Mouse (Mus musculus): ENCODE results near the gene Gclm. TPM values are rescaled to one million over a fixed set of nuclear protein-coding genes. Genes with fewer than 3 reads are reported as not detected.

Gclm gene
- polyA plus RNA-seq (2012; ENCODE audit: low replicate concordance): 109 and 111 TPM in 2 replicates

DNA sequence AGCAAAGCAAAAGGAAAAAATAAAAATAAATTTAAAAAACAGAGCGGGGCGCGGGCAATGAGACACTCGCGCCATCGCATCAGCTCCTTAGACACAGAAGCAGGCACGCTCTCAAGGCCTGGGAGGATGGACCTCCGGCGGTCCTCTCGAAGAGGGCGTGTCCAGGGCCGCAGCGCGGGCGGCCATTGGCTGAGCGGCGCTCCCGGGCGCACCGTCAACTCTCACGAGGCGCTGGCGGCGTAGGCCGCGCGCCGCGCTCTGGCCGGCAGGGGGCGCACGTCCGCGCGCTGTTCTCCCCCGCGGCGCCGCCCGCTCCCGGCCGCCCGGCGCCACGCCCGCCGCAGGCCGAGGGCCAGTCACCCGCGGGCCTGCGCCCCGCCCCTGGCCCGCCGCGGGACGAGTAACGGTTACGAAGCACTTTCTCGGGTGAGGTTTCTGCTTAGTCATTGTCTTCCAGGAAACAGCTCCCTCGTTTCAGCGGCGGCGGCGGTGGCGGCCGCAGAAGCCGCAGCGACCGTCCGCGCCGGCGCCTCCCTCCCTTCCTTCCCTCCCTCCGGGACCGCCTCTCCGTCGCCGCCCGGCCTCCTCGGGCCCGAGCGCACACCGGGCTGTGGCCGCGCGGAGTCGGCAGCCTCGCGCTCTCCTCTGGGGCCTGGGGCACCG is at the start of gene Gclm:
Gene Gclm (plus strand): TSS at position 343 of the 663 bp plus-strand sequence.

DNA sequence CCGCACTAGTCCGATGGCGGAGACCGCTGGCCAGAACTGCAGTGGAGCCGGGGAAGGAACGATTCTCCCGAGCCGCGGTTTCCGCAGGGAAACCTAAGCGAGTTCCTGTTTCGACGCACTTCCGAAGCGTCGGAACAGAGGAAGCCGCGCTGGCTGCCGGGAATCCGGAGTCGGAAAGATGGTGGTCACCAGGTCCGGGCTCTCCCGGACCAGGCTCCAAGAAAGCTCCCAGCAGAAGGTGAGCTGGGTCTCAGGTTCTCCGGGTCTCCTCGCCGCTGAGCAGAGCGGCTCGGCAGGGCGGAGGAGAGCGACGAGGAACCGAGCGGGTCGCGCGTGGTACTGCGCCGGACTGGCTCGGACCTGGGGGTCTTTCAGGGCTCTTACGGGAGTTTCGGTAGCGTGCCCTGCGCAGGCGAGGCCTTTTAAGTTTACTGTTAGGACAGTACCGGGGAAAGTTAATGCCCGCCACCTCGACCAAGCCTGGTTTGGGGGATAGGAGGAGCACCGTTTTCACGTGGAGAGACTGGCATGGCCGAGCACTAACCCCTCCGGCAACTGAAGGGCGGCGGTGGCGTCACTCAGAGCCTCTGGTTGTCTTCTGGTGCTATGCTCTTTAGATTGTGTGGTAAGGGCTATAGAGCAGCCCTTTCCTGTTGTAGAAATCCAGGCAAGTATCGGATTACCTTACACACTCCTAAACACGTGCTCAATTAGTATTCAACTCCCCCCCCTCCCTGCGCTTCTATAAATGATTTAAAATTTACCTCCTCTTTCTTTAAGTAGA is 29.1 kb downstream of the Gclm start, which contains the start of gene Dnttip2:
Gene Dnttip2 (plus strand): TSS at position 148 of the 784 bp plus-strand sequence.

DNA sequence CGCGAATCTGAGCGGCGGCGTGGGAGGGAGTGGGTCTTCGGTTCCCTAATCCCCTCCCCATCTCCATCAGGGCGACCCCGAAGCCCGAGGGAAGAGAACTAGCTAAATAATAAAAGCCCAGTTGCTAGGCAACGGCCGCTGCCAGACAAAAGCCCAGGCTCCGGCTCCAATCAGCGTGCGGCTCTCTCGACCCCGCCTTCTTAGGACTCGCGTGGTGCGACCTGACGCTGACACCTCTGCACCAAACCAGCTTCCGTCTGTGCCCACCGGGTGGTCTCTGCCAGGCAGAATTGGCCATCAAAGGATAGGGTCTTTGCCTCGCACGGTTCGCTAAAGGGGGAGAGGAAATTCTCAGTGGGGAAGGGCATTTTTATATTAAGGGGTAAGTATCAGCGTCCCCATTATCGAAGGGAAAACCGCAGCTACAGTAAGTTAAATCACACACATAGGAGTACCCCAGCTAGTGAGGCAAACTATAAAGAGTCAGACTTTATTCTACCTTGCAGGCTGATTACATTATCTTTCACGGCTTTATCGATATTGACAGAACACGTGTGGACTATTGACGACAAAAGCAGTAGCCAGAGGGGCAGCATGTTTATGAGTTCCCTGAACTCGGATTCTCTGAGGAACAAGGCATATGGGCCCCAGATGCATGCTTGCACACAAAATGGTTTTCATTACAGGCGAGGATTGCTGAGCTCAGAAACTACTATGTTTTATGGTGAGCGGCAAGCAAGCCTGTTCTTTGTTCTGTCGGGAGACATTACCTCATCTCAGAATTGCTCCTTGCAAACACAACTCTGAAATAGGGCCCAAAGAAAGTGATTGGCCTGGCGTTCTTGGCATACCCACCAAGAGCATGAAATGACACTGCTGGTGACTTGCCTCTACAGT is 48.8 kb downstream of the Gclm start, which contains the start of gene Bcar3:
Gene Bcar3 (plus strand): TSS at position 183 of the 897 bp plus-strand sequence.

Other genes with a start within 250 kb of the Gclm start
- 0.03 and 0.11 TPM in 2 replicates for gene Abca4, start 201.1 kb upstream of the Gclm start, polyA plus RNA-seq (2012; ENCODE audit: low replicate concordance)
- 2.7 and 9.5 TPM in 2 replicates for gene Dnttip2, start 28.8 kb downstream of the Gclm start, polyA plus RNA-seq (2012; ENCODE audit: low replicate concordance)
- 181 and 503 TPM in 2 replicates for gene Bcar3, start 48.6 kb downstream of the Gclm start, polyA plus RNA-seq (2012; ENCODE audit: low replicate concordance)